Mouse (Mus musculus): ENCODE results near the gene Ttc34.

- TF ChIP-seq CTCF (IDR thresholded peaks at IDR 0.05; ENCODE audit: low read depth, low read length) (no peak), GATA1 (IDR thresholded peaks at IDR 0.05; ENCODE audit: borderline replicate concordance, low read length) (no peak)
These were observed 16.6 kb downstream of the Ttc34 start for GRCm38 (mm10) chr4:154853881-154854280.

All from G1E (cell line).